Mouse (Mus musculus): ENCODE measurements around the gene Dhx9.

DNA sequence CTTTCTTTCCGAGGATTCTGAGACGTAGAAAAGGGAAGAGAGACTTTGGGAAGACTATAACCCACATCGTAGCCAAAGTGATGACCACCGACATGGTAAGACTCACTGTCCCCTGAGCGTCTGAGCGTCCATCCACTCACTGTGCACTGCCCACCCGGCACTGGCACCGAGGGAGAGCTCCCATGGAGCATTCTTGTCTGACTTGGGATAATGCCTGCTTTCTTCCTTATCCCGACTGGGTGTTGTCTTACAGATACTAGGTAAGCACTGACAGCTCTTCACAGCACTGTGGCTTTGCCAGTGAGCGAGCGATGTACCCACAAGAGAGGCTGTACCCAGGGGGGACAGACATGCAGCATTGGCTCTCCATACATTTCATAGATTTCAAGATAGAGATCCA lies 49.9 kb downstream of the Dhx9 start:
- no peak for TF ChIP-seq POLR2A (IDR thresholded peaks at IDR 0.05; ENCODE audit: control insufficient read depth, low read depth, low read length)
- no peak for TF ChIP-seq CTCF (IDR thresholded peaks at IDR 0.05; ENCODE audit: control insufficient read depth, insufficient read depth, insufficient replicate concordance, low read depth, low read length)

Data from testis, adult 2 months (tissue).